Mouse (Mus musculus): ENCODE measurements at regions not wholly inside any gene's neighbourhood (a gene's known extent, or its start where the extent isn't known, plus 50 kb on each side); places are given as distances from the start of the nearest gene placed in this dataset.

- no peak for DNase-seq (ENCODE audit: low read depth, low spot score)
These were observed 214.1 kb upstream of the Cdh4 start for GRCm38 (mm10) chr2:179228096-179228495.

GRCm38 (mm10) chr2:179231708-179232354 is 210.4 kb upstream of the Cdh4 start:
- no peak for DNase-seq (ENCODE audit: low read depth, low spot score)

- DNase-seq (ENCODE audit: low read depth, low spot score), result no peak
These were observed 204.1 kb upstream of the Cdh4 start for GRCm38 (mm10) chr2:179238166-179238565.

GRCm38 (mm10) chr2:179260892-179261291 is 181.3 kb upstream of the Cdh4 start:
- no peak for DNase-seq (ENCODE audit: low read depth, low spot score)

GRCm38 (mm10) chr2:179263888-179264287 is 178.3 kb upstream of the Cdh4 start:
- peak; percentile 15 for DNase-seq (ENCODE audit: low read depth, low spot score)

GRCm38 (mm10) chr2:179265436-179265835 is 176.8 kb upstream of the Cdh4 start:
- no peak for DNase-seq (ENCODE audit: low read depth, low spot score)

GRCm38 (mm10) chr2:179277204-179277886 is 164.9 kb upstream of the Cdh4 start:
- DNase-seq (ENCODE audit: low read depth, low spot score), result no peak

- no peak for DNase-seq (ENCODE audit: low read depth, low spot score)
These were observed 164.3 kb upstream of the Cdh4 start for GRCm38 (mm10) chr2:179277887-179278282.

GRCm38 (mm10) chr2:179282276-179282675 is 160.0 kb upstream of the Cdh4 start:
- no peak for DNase-seq (ENCODE audit: low read depth, low spot score)

GRCm38 (mm10) chr2:179290394-179290793 is 151.8 kb upstream of the Cdh4 start:
- DNase-seq (ENCODE audit: low read depth, low spot score), result no peak

- no peak for DNase-seq (ENCODE audit: low read depth, low spot score)
These were observed 151.1 kb upstream of the Cdh4 start for GRCm38 (mm10) chr2:179291046-179291563.

GRCm38 (mm10) chr2:179291958-179292357 is 150.3 kb upstream of the Cdh4 start:
- DNase-seq (ENCODE audit: low read depth, low spot score), result no peak

GRCm38 (mm10) chr2:179292566-179292965 is 149.7 kb upstream of the Cdh4 start:
- DNase-seq (ENCODE audit: low read depth, low spot score), result no peak

GRCm38 (mm10) chr2:179293114-179293513 is 149.1 kb upstream of the Cdh4 start:
- DNase-seq (ENCODE audit: low read depth, low spot score), result no peak

GRCm38 (mm10) chr2:179297057-179297456 is 145.2 kb upstream of the Cdh4 start:
- DNase-seq (ENCODE audit: low read depth, low spot score), result no peak

GRCm38 (mm10) chr2:179303765-179304164 is 138.5 kb upstream of the Cdh4 start:
- DNase-seq (ENCODE audit: low read depth, low spot score), result no peak

- peak; percentile 4 for DNase-seq (ENCODE audit: low read depth, low spot score)
These were observed 134.8 kb upstream of the Cdh4 start for GRCm38 (mm10) chr2:179307286-179307931.

GRCm38 (mm10) chr2:179307932-179308303 is 134.3 kb upstream of the Cdh4 start:
- no peak for DNase-seq (ENCODE audit: low read depth, low spot score)

GRCm38 (mm10) chr2:179318046-179318445 is 124.2 kb upstream of the Cdh4 start:
- DNase-seq (ENCODE audit: low read depth, low spot score), result no peak

GRCm38 (mm10) chr2:179325242-179325641 is 117.0 kb upstream of the Cdh4 start:
- no peak for DNase-seq (ENCODE audit: low read depth, low spot score)

GRCm38 (mm10) chr2:179332872-179333489 is 109.2 kb upstream of the Cdh4 start:
- no peak for DNase-seq (ENCODE audit: low read depth, low spot score)

- no peak for DNase-seq (ENCODE audit: low read depth, low spot score)
These were observed 108.6 kb upstream of the Cdh4 start for GRCm38 (mm10) chr2:179333587-179333986.
